Mouse (Mus musculus) lung, postnatal 0 days (tissue): ENCODE data around the gene Nsun2.

Source experiments
- CTCF ChIP-seq: IDR thresholded peaks from 2 replicates; pipeline ENCODE4 v1.5.1; 2016; ENCODE audit warnings: antibody characterized with exemption, mild to moderate bottlenecking
- EP300 ChIP-seq: IDR thresholded peaks from 2 replicates; pipeline ENCODE4 v1.6.1; 2016; ENCODE audit warnings: antibody characterized with exemption, mild to moderate bottlenecking, control low read depth

DNA sequence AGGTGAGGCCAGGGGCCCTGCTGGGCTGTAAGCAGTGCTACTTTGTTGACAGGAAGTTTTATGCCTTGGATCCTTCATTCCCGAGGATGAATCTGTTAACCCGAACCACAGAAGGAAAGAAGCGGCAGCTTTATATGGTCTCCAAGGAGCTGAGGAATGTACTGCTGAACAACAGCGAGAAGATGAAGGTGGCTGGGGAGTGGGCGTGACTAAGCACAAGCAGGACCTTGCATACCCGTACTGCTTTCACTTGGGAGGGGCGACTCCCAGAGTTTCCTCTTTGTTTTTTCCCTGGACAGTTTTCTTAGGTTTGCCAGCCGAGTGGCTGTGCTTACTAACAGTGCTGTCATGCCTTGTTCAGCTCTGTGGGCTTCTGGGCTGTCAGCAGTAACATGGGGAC lies 97.0 kb downstream of the Nsun2 start:
- TF ChIP-seq CTCF = no peak
- no peak for TF ChIP-seq EP300
